Mouse (Mus musculus) stomach, embryonic 14.5 days (tissue): ENCODE measurements around the gene Med16. TPM values are rescaled to one million over a fixed set of nuclear protein-coding genes. Genes with fewer than 3 reads are reported as not detected.
"Not testable (repeated sequence)": the region's sequence is repeated elsewhere in the genome, so short reads cannot be mapped to it uniquely, and the experiment has no call there.

Experiments used
- ATAC-seq: fragments of 200-750 bp; cut with Nextera tagmentation; 2 replicates; pipeline ENCODE4 v1.8.0; 2017; ENCODE audit warnings: low read depth, moderate TSS enrichment; ENCODE audit not compliant: insufficient number of reproducible peaks, insufficient read depth, low FRiP score
- H3K27ac ChIP-seq: fragments of 300-500 bp; sonication (generic); 2 replicates; pipeline ENCODE4 v1.5.1; 2014; ENCODE audit warnings: mild to moderate bottlenecking, low read length, moderate library complexity, mixed read lengths
- H3K27me3 ChIP-seq: fragments of 300-500 bp; sonication (generic); 2 replicates; pipeline ENCODE4 v1.6.1; 2014; ENCODE audit warnings: low read length, control low read depth, mixed read lengths; ENCODE audit not compliant: control insufficient read depth, insufficient read depth
- H3K36me3 ChIP-seq: fragments of 300-500 bp; sonication (generic); 2 replicates; pipeline ENCODE4 v1.6.1; 2014; ENCODE audit warnings: mild to moderate bottlenecking, control low read depth, low read length, moderate library complexity, mixed read lengths; ENCODE audit not compliant: control insufficient read depth, insufficient read depth
- H3K4me1 ChIP-seq: fragments of 300-500 bp; sonication (generic); 2 replicates; pipeline ENCODE4 v1.6.1; 2014; ENCODE audit warnings: low read length, control low read depth, mixed read lengths; ENCODE audit not compliant: control insufficient read depth, insufficient read depth
- H3K4me2 ChIP-seq: fragments of 300-500 bp; sonication (generic); replicated peaks from 2 replicates; pipeline ENCODE4 v1.6.1; 2014; ENCODE audit warnings: low read depth, low read length, control low read depth
- H3K4me3 ChIP-seq: fragments of 300-500 bp; sonication (generic); 2 replicates; pipeline ENCODE4 v1.5.1; 2014; ENCODE audit warnings: low read depth, low read length, control low read depth
- H3K9ac ChIP-seq: fragments of 300-500 bp; sonication (generic); replicated peaks from 2 replicates; pipeline ENCODE4 v1.6.1; 2014; ENCODE audit warnings: low read depth, mild to moderate bottlenecking, control low read depth, low read length, moderate library complexity, mixed read lengths
- H3K9me3 ChIP-seq: fragments of 300-500 bp; sonication (generic); 2 replicates; pipeline ENCODE4 v1.6.1; 2016; ENCODE audit warnings: low read depth, low read length, control low read depth; ENCODE audit not compliant: control insufficient read depth
- WGBS: fragments of 180-500 bp; shearing (Covaris S2); extraction: QIAGEN DNeasy Blood & Tissue Kit; methylation state at CpG from one replicate; pipeline ENCODE4 v1.1.7; 2014; 5-methylcytosine and 5-hydroxymethylcytosine counted together
- polyA plus RNA-seq: library from polyadenylated mRNA; unstranded; fragments of >200 nt; fragmentation: Nextera tagmentation; extraction: Ambion mirVana; gene quantifications from 2 replicates; pipeline ENCODE4 v1.2.1, GENCODE M21; 2014

The Med16 gene
- polyA plus RNA-seq, 1 experiment from 2014 or later: 43.4 TPM

DNA sequence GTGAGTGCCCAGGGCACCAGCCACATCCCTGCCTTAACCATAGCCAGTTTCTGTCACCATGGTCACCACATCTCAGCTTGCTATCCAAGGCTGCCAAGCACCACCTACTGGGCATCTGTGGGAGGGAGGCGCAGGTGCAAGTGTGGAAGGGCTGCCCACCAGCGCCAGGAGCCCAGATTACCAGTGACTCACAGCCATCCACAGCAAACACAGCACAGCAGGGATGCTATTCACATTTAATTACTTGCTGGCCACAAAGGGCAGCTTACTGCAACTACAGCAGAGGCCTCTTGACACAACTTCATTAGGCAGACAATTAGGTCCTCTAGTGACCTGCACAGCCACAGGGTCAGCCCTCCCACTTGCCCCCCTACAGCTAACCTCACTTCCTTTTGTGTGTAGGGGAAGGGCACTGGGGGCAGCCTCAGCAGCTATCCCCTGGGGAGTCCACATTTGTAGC is 7.7 kb downstream of the Med16 start:
- Histone ChIP-seq H3K4me3 (no peak overlapping the region), H3K9ac (no peak overlapping the region), H3K27ac (no peak overlapping the region), H3K27me3 (no peaks in the 10 kb centered on the region), H3K36me3 (peaks cover 58% of the 10 kb centered on the region), H3K9me3 (no peaks in the 10 kb centered on the region), H3K4me1 (no peaks in the 10 kb centered on the region), H3K4me2 (no peak overlapping the region)
- no peak for ATAC-seq
- 64% methylated on average over 2 of the region's 2 CpGs for WGBS

DNA sequence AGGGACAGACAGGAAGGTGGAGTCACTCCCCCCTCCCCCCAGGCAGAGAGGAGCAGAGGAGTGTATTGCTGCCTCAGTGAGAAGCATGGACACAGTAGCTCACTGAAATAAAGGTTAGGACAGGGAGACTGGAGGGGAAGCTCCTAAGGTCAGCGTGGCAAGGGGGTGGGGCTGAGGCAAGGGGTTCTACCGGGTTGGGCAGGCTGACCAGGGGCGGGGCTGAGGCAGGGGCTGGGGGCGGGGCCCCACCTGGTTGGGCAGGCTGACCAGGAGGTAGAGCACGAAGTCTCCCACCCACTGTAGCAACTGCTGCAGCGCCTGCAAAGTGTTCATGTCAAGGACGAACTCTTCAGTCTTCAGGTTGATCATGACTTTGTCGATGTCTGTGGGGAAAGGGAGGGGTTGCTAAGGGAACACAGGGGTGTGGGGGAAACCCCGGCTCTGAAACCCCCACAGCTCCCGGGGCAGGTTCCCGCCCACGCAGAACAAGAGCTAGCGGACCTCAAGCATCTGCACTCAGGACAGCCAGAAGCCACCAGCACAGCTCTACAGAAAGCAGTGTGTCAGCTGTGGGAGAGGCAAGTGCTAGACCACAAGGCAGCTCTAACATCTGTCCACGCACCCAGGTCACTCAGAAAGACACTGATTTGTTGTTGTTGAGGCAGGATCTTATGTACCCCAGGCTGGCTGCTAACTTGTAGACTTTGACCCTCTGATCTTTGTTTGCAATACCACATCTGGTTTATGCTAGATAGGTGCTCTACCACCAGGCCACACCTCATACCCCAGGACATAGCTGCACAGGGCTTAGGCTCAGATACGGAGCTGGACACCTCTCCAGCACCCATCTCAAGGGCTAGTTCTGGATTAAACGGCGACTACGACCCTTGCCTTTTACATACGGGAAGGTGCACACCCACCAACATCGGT is 11.1 kb downstream of the Med16 start:
- Histone ChIP-seq H3K9me3 (no peaks in the 10 kb centered on the region), H3K9ac (no peak overlapping the region), H3K4me2 (no peak overlapping the region), H3K4me3 (no peak overlapping the region), H3K4me1 (no peaks in the 10 kb centered on the region), H3K27me3 (no peaks in the 10 kb centered on the region), H3K27ac (no peak overlapping the region), H3K36me3 (peaks cover 46% of the 10 kb centered on the region)
- ATAC-seq: no peak
- WGBS: 47% methylated on average over 20 of the region's 20 CpGs

DNA sequence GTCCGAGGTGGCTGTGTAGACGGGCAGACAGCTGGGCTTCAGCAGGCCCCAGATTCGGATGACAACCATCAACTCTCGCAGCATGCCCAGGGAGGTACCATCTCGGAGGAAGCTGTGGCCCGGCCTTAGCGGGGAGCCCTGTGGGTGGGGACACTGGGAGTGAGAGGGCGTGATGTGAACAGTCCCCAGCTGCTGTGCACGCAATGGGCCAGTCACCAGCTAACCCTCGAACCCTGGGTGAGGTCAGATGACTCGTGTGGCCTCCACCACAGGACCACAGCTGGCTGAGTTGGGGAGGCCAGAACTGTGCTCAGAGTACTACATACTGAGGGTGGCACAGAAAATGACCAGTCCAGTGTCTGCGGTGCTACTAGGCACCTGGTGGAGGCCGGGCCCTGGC is 11.9 kb downstream of the Med16 start:
- 86% methylated on average over 13 of the region's 13 CpGs for WGBS
- Histone ChIP-seq H3K4me2 (no peak overlapping the region), H3K9me3 (no peaks in the 10 kb centered on the region), H3K4me3 (no peak overlapping the region), H3K27ac (no peak overlapping the region), H3K36me3 (peaks cover 42% of the 10 kb centered on the region), H3K9ac (no peak overlapping the region), H3K4me1 (no peaks in the 10 kb centered on the region), H3K27me3 (no peaks in the 10 kb centered on the region)
- ATAC-seq: no peak

DNA sequence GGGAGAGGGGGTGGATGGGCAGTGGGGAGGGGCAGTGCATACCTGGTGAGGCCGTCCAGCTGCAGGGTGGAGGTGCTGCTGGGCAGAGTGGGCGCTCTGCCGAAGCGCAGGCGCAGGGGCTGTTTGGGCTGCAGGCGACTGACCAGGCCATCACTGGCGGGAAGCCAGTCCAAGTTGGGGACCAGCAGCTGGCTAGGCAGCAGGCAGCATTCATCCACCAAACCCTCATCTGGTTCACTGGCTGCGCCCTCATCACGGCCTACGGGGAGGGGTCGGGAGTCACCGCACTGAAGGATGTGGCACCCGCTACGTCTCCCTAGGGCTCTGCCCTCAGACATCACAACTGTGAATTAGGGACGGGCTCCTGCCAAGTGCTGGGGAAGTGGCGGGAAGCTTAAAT is 12.4 kb downstream of the Med16 start:
- WGBS: 92% methylated on average over 16 of the region's 16 CpGs
- ATAC-seq: no peak
- no peak overlapping the region for H3K4me2 ChIP-seq
- no peaks in the 10 kb centered on the region for H3K27me3 ChIP-seq
- no peak overlapping the region for H3K4me3 ChIP-seq
- H3K27ac ChIP-seq: no peak overlapping the region
- no peak overlapping the region for H3K9ac ChIP-seq
- peaks cover 37% of the 10 kb centered on the region for H3K36me3 ChIP-seq
- H3K4me1 ChIP-seq: no peaks in the 10 kb centered on the region
- no peaks in the 10 kb centered on the region for H3K9me3 ChIP-seq

DNA sequence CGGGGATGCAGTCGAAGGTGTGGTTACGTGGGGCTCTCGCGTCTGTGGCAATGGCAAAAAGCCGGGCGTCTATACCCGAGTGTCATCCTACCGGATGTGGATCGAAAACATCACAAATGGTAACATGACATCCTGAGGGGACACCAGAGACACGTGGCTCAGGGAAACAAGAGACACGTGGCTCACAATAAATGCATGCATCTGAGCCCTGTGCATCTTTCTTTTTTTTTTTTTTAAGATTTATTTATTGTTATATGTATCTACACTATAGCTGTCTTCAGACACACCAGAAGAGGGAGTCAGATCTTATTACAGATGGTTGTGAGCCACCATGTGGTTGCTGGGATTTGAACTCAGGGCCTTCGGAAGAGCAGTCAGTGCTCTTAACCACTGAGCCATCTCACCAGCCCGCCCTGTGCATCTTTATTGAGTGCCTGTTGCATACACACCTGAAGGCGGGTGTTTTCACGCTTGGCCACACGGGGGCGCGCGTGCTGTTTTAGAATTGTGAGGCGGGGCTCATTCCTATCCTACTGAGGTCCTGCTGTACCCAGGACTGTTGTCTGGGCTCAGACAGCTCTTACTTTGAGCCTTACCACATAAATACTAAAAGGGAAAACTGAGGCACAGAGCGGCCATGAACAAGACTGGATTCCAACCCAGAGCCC is 16.1 kb downstream of the Med16 start:
- not testable (repeated sequence) for H3K9ac ChIP-seq, H3K9me3 ChIP-seq, ATAC-seq, H3K27me3 ChIP-seq, H3K4me3 ChIP-seq, H3K4me1 ChIP-seq, H3K27ac ChIP-seq, H3K4me2 ChIP-seq
- H3K36me3 ChIP-seq: peaks cover 18% of the 10 kb centered on the region
- WGBS: 41% methylated on average over 22 of the region's 22 CpGs

DNA sequence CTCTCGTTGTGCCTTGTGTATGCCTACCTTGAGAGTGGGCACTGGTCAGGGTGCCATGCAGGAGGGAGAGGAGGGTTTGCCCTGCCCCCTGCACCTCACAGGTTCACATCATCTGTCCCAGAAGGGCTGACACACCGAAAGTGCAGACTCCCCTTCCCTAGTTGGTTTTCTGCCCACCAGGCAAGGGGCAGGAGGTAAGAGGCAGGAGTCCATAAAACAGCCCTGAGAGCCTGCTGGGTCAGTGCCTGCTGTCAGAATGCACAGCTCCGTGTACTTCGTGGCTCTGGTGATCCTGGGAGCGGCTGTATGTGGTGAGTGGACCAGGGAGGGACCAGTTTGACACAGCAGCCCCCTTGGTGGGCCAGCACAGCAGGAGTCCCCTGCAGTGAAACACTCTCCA is 18.1 kb downstream of the Med16 start, which contains the start of gene Cfd:
Gene Cfd (plus strand): TSS at position 184 of the 400 bp plus-strand sequence.
- Histone ChIP-seq H3K9ac (no peak within 1 kb of the TSS), H3K4me3 (no peak within 1 kb of the TSS), H3K4me2 (no peak within 1 kb of the TSS), H3K27me3 (no peaks in the 10 kb centered on the region), H3K36me3 (peaks cover 5% of the 10 kb centered on the region), H3K9me3 (no peaks in the 10 kb centered on the region), H3K27ac (no peak within 1 kb of the TSS), H3K4me1 (no peaks in the 10 kb centered on the region)
- whole genome bisulfite sequencing: 37% methylated on average over 5 of the region's 5 CpGs
- ATAC-seq: no peak

DNA sequence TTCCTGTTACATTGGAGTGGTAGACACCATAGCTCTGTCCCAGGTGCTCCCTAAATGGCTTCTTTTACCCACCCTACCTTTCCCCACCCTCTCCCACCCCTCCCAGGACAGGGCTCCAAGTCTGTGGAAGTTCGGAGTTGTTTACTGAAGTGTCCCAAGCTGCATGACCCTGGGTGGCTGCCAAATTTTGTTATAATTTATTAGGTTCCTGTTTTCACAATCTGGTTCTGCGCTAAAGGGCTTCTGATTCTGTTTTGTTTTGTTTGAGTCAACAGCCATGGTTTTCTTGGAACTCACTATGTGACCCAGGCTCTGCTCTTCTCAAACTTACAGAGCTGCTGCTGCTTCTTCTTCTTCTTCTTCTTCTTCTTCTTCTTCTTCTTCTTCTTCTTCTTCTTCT is 19.3 kb downstream of the Med16 start:
- Histone ChIP-seq H3K9ac (no peak overlapping the region), H3K27ac (no peak overlapping the region), H3K9me3 (no peaks in the 10 kb centered on the region), H3K4me2 (no peak overlapping the region), H3K27me3 (no peaks in the 10 kb centered on the region), H3K4me3 (no peak overlapping the region), H3K4me1 (no peaks in the 10 kb centered on the region), H3K36me3 (peaks cover 4% of the 10 kb centered on the region)
- 62% methylated on average over 2 of the region's 2 CpGs for WGBS
- no peak for ATAC-seq

DNA sequence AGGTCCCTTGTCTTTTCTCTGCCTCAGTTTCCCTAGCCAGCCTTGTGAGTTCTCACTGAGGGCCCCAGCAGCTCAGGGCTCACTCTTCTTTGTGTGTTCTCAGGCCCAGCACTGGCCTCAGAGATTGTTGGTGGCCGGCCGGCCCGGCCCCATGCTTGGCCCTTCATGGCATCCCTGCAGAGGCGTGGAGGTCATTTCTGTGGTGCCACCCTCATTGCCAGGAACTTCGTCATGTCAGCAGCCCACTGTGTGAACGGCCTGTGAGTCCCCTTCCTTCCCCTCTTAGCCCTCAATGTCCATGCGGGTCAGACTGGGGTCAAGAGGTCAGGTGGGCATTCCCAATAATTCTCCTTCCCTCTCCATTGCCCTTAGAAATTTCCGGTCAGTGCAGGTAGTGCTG is 22.1 kb downstream of the Med16 start:
- Histone ChIP-seq H3K27ac (no peak overlapping the region), H3K27me3 (no peaks in the 10 kb centered on the region), H3K4me3 (no peak overlapping the region), H3K4me1 (peaks cover 12% of the 10 kb centered on the region), H3K9ac (no peak overlapping the region), H3K9me3 (no peaks in the 10 kb centered on the region), H3K4me2 (no peak overlapping the region), H3K36me3 (no peaks in the 10 kb centered on the region)
- no peak for ATAC-seq
- 79% methylated on average over 8 of the region's 8 CpGs for WGBS
